Mouse (Mus musculus) midbrain, embryonic 11.5 days (tissue): ENCODE results near the gene Spred1. TPM values are rescaled to one million over a fixed set of nuclear protein-coding genes. Genes with fewer than 3 reads are reported as not detected.

ENCODE experiments used
- ATAC-seq: fragments of 200-750 bp; cut with Nextera tagmentation; 2 replicates; pipeline ENCODE4 v1.8.0; 2017; ENCODE audit warnings: moderate TSS enrichment, moderate library complexity; ENCODE audit not compliant: low FRiP score
- DNase-seq: peaks from one replicate; pipeline ENCODE4 v3.0.0; 2015; ENCODE audit warnings: low spot score; ENCODE audit errors: missing footprints
- H3K27ac ChIP-seq: fragments of 300-500 bp; sonication (generic); 2 replicates; pipeline ENCODE4 v1.5.1; 2014; ENCODE audit warnings: low read depth, low read length
- H3K27me3 ChIP-seq: fragments of 300-500 bp; sonication (generic); 2 replicates; pipeline ENCODE4 v1.6.1; 2014; ENCODE audit warnings: mild to moderate bottlenecking, low read length, moderate library complexity, mixed read lengths; ENCODE audit not compliant: control insufficient read depth, insufficient read depth
- H3K36me3 ChIP-seq: fragments of 300-500 bp; sonication (generic); 2 replicates; pipeline ENCODE4 v1.6.1; 2014; ENCODE audit warnings: mild to moderate bottlenecking, low read length, moderate library complexity, mixed read lengths; ENCODE audit not compliant: control insufficient read depth, insufficient read depth
- H3K4me1 ChIP-seq: fragments of 300-500 bp; sonication (generic); 2 replicates; pipeline ENCODE4 v1.6.1; 2014; ENCODE audit warnings: low read length; ENCODE audit not compliant: control insufficient read depth, insufficient read depth
- H3K4me2 ChIP-seq: fragments of 300-500 bp; sonication (generic); 2 replicates; pipeline ENCODE4 v1.6.1; 2014; ENCODE audit warnings: mild to moderate bottlenecking, moderate library complexity
- H3K4me3 ChIP-seq: fragments of 300-500 bp; sonication (generic); 2 replicates; pipeline ENCODE4 v1.5.1; 2014; ENCODE audit warnings: low read depth, low read length
- H3K9ac ChIP-seq: fragments of 300-500 bp; sonication (generic); 2 replicates; pipeline ENCODE4 v1.6.1; 2014; ENCODE audit warnings: low read length
- H3K9me3 ChIP-seq: fragments of 300-500 bp; sonication (generic); 2 replicates; pipeline ENCODE4 v1.6.1; 2016; ENCODE audit warnings: low read length; ENCODE audit not compliant: control insufficient read depth
- WGBS: fragments of 180-500 bp; shearing (Covaris S2); extraction: QIAGEN DNeasy Blood & Tissue Kit; methylation state at CpG from one replicate; pipeline ENCODE4 v1.1.7; 2014; 5-methylcytosine and 5-hydroxymethylcytosine counted together
- polyA plus RNA-seq: library from polyadenylated mRNA; unstranded; fragments of >200 nt; fragmentation: Nextera tagmentation; extraction: Ambion mirVana; gene quantifications from 2 replicates; pipeline ENCODE4 v1.2.1, GENCODE M21; 2014

Spred1 gene
- 20.1 and 21.4 TPM in 2 replicates for polyA plus RNA-seq

DNA sequence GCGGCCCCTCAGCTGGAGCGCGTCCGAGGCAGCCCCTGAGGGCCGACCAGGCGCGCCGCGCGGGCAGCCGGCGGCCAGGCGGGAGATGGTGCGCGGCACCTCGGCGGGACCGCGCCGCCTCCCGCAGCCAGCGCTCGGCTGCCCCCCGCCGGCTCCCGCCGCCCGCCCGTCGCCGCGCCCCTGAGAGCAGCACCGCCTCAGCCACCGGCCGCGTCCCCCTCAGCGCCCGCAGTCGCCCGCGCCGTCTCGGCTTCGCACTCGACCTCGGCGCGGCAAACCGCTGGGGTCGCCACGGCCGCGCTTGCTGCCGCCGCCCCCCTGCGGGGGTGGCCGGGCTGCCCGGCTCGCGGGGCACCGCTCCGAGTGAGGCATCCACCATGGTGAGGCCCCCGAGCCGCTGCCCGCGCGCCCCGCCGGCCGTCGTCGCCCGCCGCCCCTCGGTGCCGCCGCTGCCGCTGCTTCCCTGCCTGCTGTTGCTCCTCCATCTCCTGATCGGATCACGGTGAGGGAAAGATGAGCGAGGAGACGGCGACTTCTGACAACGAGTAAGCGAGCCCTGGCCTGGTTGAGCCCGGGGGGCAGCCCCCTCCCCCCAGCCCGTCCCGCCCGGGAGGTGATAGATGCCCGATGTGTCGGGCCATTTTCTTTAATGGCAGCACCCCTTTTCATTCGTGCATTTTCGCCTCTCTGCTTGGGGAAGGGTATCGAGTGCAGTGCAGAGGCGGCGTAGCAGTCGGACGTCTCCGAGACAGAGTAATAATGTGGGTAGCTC, at the start of gene Spred1:
Gene Spred1, plus strand, starts transcription at position 163 of the 772 bp plus-strand sequence.
- WGBS: under 1% methylated on average over 73 of the region's 99 CpGs
- peaks cover 10% of the 10 kb centered on the region; the same call in 1 of the 2 replicates for H3K4me1 ChIP-seq
- H3K36me3 ChIP-seq: no peaks in the 10 kb centered on the region
- H3K4me3 ChIP-seq: peak within 1 kb of the TSS; percentile 97
- DNase-seq (peak; percentile 95), ATAC-seq (peak; percentile 58)
- H3K9me3 ChIP-seq: no peaks in the 10 kb centered on the region
- H3K9ac ChIP-seq: peak within 1 kb of the TSS; percentile 92
- no peaks in the 10 kb centered on the region for H3K27me3 ChIP-seq
- H3K4me2 ChIP-seq: peak within 1 kb of the TSS; percentile 79
- peak within 1 kb of the TSS; percentile 99 for H3K27ac ChIP-seq

DNA sequence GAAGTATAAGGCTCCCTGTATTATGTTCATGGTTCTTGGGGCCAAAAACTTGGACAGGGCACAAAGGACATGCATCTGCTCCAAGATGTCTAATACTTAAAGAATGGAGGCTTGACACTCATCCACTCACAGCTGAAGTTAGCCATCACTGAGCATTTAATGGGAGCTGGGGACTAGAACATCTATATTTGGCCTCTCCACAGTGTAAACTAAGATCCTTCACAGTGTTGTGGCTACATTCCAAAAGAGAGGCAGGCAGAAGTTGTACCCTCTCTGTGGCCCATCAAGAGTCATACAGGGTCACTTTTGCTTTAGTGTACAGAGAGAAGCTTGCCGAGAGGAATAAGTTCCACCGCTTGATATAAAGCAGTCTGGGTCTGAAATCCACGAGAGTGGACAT, 49.6 kb upstream of the Spred1 start:
- Histone ChIP-seq H3K27ac (no peak overlapping the region), H3K4me1 (no peaks in the 10 kb centered on the region), H3K36me3 (no peaks in the 10 kb centered on the region), H3K4me2 (no peak overlapping the region), H3K27me3 (no peaks in the 10 kb centered on the region), H3K9me3 (no peaks in the 10 kb centered on the region), H3K9ac (no peak overlapping the region), H3K4me3 (no peak overlapping the region)
- whole genome bisulfite sequencing: 83% methylated on average over 3 of the region's 3 CpGs
- ATAC-seq (no peak), DNase-seq (no peak)

DNA sequence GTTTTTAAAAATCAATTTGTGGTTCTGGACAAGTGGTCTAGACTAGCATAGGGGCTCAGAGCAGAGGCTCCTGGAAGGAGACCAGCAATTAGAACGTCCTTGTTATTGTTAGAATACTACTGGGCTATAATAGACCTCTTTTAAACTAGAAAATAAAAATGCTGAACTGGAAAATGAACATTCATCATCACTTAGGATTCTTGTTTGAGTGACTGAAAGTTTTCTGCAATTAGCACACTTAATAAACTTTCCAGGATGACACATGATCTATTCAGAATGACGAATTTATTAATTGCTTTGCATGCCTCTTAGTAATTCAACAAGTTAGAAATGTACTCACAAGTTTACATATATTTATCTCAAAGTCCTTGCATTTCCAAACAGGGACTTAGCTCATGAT, 42.5 kb upstream of the Spred1 start:
- WGBS: 81% methylated on average over 2 of the region's 2 CpGs
- no peak for ATAC-seq

GRCm38 (mm10) chr2:117079621-117080020, 41.6 kb upstream of the Spred1 start:
- no peak for ATAC-seq
- no peaks in the 10 kb centered on the region for H3K9me3 ChIP-seq
- WGBS: 90% methylated on average over 5 of the region's 5 CpGs

More for the DNA sequence above, 42.5 kb upstream of the Spred1 start:
- Histone ChIP-seq H3K4me1 (no peaks in the 10 kb centered on the region), H3K9me3 (no peaks in the 10 kb centered on the region), H3K9ac (no peak overlapping the region), H3K27me3 (no peaks in the 10 kb centered on the region), H3K4me3 (no peak overlapping the region), H3K36me3 (no peaks in the 10 kb centered on the region), H3K27ac (no peak overlapping the region), H3K4me2 (no peak overlapping the region)
- DNase-seq: no peak

GRCm38 (mm10) chr2:117086002-117086765, 35.0 kb upstream of the Spred1 start:
- no peaks in the 10 kb centered on the region for H3K4me1 ChIP-seq
- DNase-seq (no peak), ATAC-seq (no peak)
- WGBS: 83% methylated on average over 12 of the region's 12 CpGs
- H3K27me3 ChIP-seq: no peaks in the 10 kb centered on the region
- H3K9me3 ChIP-seq: peaks cover 3% of the 10 kb centered on the region; the same call in 1 of the 2 replicates
- no peak overlapping the region for H3K4me2 ChIP-seq
- no peak overlapping the region for H3K4me3 ChIP-seq
- H3K27ac ChIP-seq: no peak overlapping the region
- H3K36me3 ChIP-seq: no peaks in the 10 kb centered on the region
- H3K9ac ChIP-seq: no peak overlapping the region

More at GRCm38 (mm10) chr2:117079621-117080020, 41.6 kb upstream of the Spred1 start:
- Histone ChIP-seq H3K4me2 (no peak overlapping the region), H3K27me3 (no peaks in the 10 kb centered on the region), H3K27ac (no peak overlapping the region), H3K36me3 (no peaks in the 10 kb centered on the region), H3K4me3 (no peak overlapping the region), H3K4me1 (no peaks in the 10 kb centered on the region), H3K9ac (no peak overlapping the region)
- no peak for DNase-seq

DNA sequence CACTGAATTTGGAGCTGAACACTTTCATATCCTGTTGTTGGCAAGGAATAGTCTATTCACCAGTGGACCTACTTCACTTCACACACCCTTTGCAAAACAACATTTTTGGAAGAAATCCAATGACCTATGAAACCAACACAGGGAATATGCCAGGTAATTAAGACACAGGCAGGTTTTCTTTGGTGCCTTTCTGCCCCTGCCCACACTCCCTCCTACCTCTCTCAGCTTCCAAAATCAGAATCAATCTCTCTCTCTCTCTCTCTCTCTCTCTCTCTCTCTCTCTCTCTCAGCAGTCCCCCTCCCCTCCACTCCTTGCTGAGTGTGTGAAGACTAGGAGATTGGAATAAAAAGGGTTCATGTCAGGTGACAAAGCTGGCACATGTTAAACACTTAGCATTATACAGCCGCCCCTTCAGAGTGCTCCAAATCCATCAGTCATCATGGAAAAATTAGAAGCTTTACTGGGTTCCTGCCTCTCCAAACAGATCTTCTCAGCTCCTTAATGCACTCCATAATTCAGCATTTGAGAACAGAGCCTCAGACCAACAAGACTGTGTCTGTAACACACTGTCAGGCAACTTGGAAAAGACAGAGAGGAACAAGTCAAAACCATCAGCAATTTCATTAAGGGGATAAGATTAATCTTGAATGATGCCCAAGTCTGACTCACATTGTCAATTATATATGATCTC, 34.3 kb upstream of the Spred1 start:
- Histone ChIP-seq H3K27ac (no peak overlapping the region), H3K4me3 (no peak overlapping the region), H3K9ac (no peak overlapping the region), H3K9me3 (peaks cover 3% of the 10 kb centered on the region; the same call in 1 of the 2 replicates), H3K4me2 (no peak overlapping the region), H3K27me3 (no peaks in the 10 kb centered on the region), H3K36me3 (no peaks in the 10 kb centered on the region), H3K4me1 (no peaks in the 10 kb centered on the region)
- ATAC-seq: no peak
- 84% methylated on average over 1 of the region's 1 CpGs for WGBS
- no peak for DNase-seq

- no peaks in the 10 kb centered on the region for H3K4me1 ChIP-seq
- no peak for DNase-seq
- no peak for ATAC-seq
These were observed 33.7 kb upstream of the Spred1 start for GRCm38 (mm10) chr2:117087458-117087820.

DNA sequence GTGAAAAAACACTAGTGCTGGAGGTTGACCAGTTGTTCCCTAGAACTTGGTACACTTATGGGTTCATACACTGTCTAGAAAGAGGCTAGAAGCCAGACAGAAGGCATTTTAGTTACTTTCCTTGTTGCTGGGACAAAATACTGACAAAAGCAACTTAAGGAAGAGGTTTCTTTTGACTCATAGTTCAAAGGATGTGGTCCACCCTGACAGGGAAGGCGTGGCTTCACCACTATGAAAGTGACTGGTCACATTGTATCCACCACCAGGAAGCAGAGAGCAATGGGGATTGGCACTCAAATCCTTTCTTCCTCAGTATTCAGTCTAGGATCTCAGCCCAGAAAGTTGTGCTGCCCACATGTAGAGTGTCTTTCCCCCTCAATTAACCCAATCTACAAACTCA, 31.7 kb upstream of the Spred1 start:
- H3K9me3 ChIP-seq: peaks cover 3% of the 10 kb centered on the region; the same call in 1 of the 2 replicates
- no peak overlapping the region for H3K27ac ChIP-seq
- DNase-seq: no peak
- H3K27me3 ChIP-seq: no peaks in the 10 kb centered on the region
- H3K4me1 ChIP-seq: no peaks in the 10 kb centered on the region
- H3K9ac ChIP-seq: no peak overlapping the region
- H3K4me2 ChIP-seq: no peak overlapping the region
- no peak for ATAC-seq
- H3K4me3 ChIP-seq: no peak overlapping the region
- no peaks in the 10 kb centered on the region for H3K36me3 ChIP-seq
- WGBS: 92% methylated on average over 1 of the region's 1 CpGs

More at GRCm38 (mm10) chr2:117087458-117087820, 33.7 kb upstream of the Spred1 start:
- no peak overlapping the region for H3K27ac ChIP-seq
- no peak overlapping the region for H3K4me3 ChIP-seq
- H3K9me3 ChIP-seq: peaks cover 3% of the 10 kb centered on the region; the same call in 1 of the 2 replicates
- H3K27me3 ChIP-seq: no peaks in the 10 kb centered on the region
- H3K36me3 ChIP-seq: no peaks in the 10 kb centered on the region
- no peak overlapping the region for H3K9ac ChIP-seq
- H3K4me2 ChIP-seq: no peak overlapping the region
- 90% methylated on average over 4 of the region's 4 CpGs for WGBS
